Mouse (Mus musculus) CH12.LX (cell line): Measurements from ENCODE around the gene Strada. TPM values are rescaled to one million over a fixed set of nuclear protein-coding genes. Genes with fewer than 3 reads are reported as not detected.

Experiments used
- DNase-seq: peaks from one replicate; pipeline ENCODE4 v3.0.0-alpha.2; 2013; ENCODE audit errors: extremely low read depth
- H3K27ac ChIP-seq: 2 replicates; pipeline ENCODE4 v1.5.1; 2012; ENCODE audit warnings: low read depth, mild to moderate bottlenecking, control low read depth, moderate library complexity; ENCODE audit not compliant: insufficient read depth
- H3K27me3 ChIP-seq: replicated peaks from 2 replicates; pipeline ENCODE3; 2012; ENCODE audit warnings: inconsistent platforms
- H3K36me3 ChIP-seq, 2 experiments: replicated peaks in 1 of 2; 2 replicates each; pipeline versions ENCODE3 to v1.6.1; 2012; ENCODE audit warnings: inconsistent platforms in 1 of 2, low read length in 1 of 2, mild to moderate bottlenecking in 1 of 2, mixed read lengths in 1 of 2, moderate library complexity in 1 of 2; ENCODE audit not compliant: control insufficient read depth in 1 of 2, insufficient read depth in 1 of 2
- H3K4me1 ChIP-seq, 2 experiments: 2 replicates each; pipeline ENCODE4 v1.6.1; 2012; ENCODE audit warnings: inconsistent platforms in 1 of 2, moderate library complexity in 1 of 2; ENCODE audit not compliant: insufficient read depth in 2 of 2, control insufficient read depth in 1 of 2
- H3K4me2 ChIP-seq: 2 replicates; pipeline ENCODE4 v1.6.1; 2012; ENCODE audit warnings: low read depth, mild to moderate bottlenecking, control low read depth; ENCODE audit not compliant: poor library complexity, insufficient read depth, severe bottlenecking
- H3K4me3 ChIP-seq, 3 experiments: fragments of 150-350 bp in 1 of 3; sonication (generic) in 1 of 3; replicated peaks in 1 of 3; 2 replicates each; pipeline versions ENCODE3 to v1.5.1; 2011 to 2012; ENCODE audit warnings: low read depth in 2 of 3, low read length in 2 of 3, mild to moderate bottlenecking in 2 of 3, moderate library complexity in 2 of 3, control low read depth in 1 of 3, improper control_type of control experiment in 1 of 3, inconsistent platforms in 1 of 3, mixed read lengths in 1 of 3; ENCODE audit not compliant: poor library complexity in 1 of 3
- H3K79me2 ChIP-seq: replicated peaks from 2 replicates; pipeline ENCODE4 v1.6.1; 2012; ENCODE audit warnings: mild to moderate bottlenecking, moderate library complexity; ENCODE audit not compliant: control insufficient read depth, poor library complexity, insufficient read depth, severe bottlenecking; ENCODE audit errors: extremely low read depth
- H3K9ac ChIP-seq: 2 replicates; pipeline ENCODE4 v1.6.1; 2012; ENCODE audit warnings: low read depth, mild to moderate bottlenecking, control low read depth, moderate library complexity; ENCODE audit not compliant: insufficient read depth
- H3K9me3 ChIP-seq: replicated peaks from 2 replicates; pipeline ENCODE3; 2012; ENCODE audit warnings: low read length, inconsistent platforms, mixed read lengths
- BHLHE40 ChIP-seq: IDR thresholded peaks from 2 replicates; pipeline ENCODE4 v1.6.1; 2011; ENCODE audit warnings: mild to moderate bottlenecking, low read depth, low read length, improper control_type of control experiment
- CHD2 ChIP-seq: IDR thresholded peaks from 2 replicates; pipeline ENCODE4 v1.6.1; 2011; ENCODE audit warnings: low read length, improper control_type of control experiment
- CTCF ChIP-seq, 2 experiments: IDR thresholded peaks in 1 of 2; conservative IDR thresholded peaks in 1 of 2; 2 replicates each; pipeline ENCODE4 v1.5.1; 2011 to 2012; ENCODE audit warnings: low read depth in 2 of 2, low read length in 2 of 2, improper control_type of control experiment in 1 of 2, inconsistent platforms in 1 of 2, mild to moderate bottlenecking in 1 of 2, moderate library complexity in 1 of 2
- E2F4 ChIP-seq: IDR thresholded peaks from 2 replicates; pipeline ENCODE4 v1.6.1; 2011; ENCODE audit warnings: low read depth, low read length, improper control_type of control experiment; ENCODE audit not compliant: insufficient replicate concordance
- ELF1 ChIP-seq: IDR thresholded peaks from 2 replicates; pipeline ENCODE4 v1.6.1; 2014; ENCODE audit warnings: low read depth, mild to moderate bottlenecking, inconsistent platforms, low read length, improper control_type of control experiment
- EP300 ChIP-seq: IDR thresholded peaks from 2 replicates; pipeline ENCODE4 v1.6.1; 2011; ENCODE audit warnings: low read length, improper control_type of control experiment
- ETS1 ChIP-seq: conservative IDR thresholded peaks from 2 replicates; pipeline ENCODE4 v1.6.1; 2012; ENCODE audit warnings: low read depth, mild to moderate bottlenecking, inconsistent platforms, low read length, improper control_type of control experiment, moderate library complexity
- HCFC1 ChIP-seq: IDR thresholded peaks from 2 replicates; pipeline ENCODE4 v1.6.1; 2012; ENCODE audit warnings: low read depth, mild to moderate bottlenecking, inconsistent platforms, low read length, improper control_type of control experiment
- JUN ChIP-seq: IDR thresholded peaks from 2 replicates; pipeline ENCODE4 v1.6.1; 2011; ENCODE audit warnings: low read depth, mild to moderate bottlenecking, low read length, improper control_type of control experiment, moderate library complexity; ENCODE audit not compliant: insufficient read depth
- KAT2A ChIP-seq: IDR thresholded peaks from 2 replicates; pipeline ENCODE4 v1.6.1; 2012; ENCODE audit warnings: low read length, improper control_type of control experiment, inconsistent platforms; ENCODE audit not compliant: insufficient replicate concordance
- MAFK ChIP-seq: IDR thresholded peaks from 2 replicates; pipeline ENCODE4 v1.6.1; 2011; ENCODE audit warnings: low read length, improper control_type of control experiment; ENCODE audit not compliant: insufficient replicate concordance
- MAX ChIP-seq: IDR thresholded peaks from 2 replicates; pipeline ENCODE4 v1.6.1; 2011; ENCODE audit warnings: low read length, improper control_type of control experiment
- MXI1 ChIP-seq: IDR thresholded peaks from 2 replicates; pipeline ENCODE4 v1.6.1; 2011; ENCODE audit warnings: mild to moderate bottlenecking, low read depth, low read length, improper control_type of control experiment
- NELFE ChIP-seq: IDR thresholded peaks from 2 replicates; pipeline ENCODE4 v1.6.1; 2011; ENCODE audit warnings: low read depth, low read length, improper control_type of control experiment
- NRF1 ChIP-seq: IDR thresholded peaks from 2 replicates; pipeline ENCODE4 v1.6.1; 2014; ENCODE audit warnings: low read depth, mild to moderate bottlenecking, inconsistent platforms, low read length, improper control_type of control experiment, moderate library complexity
- RAD21 ChIP-seq: IDR thresholded peaks from 2 replicates; pipeline ENCODE4 v1.6.1; 2011; ENCODE audit warnings: low read depth, mild to moderate bottlenecking, low read length, improper control_type of control experiment, moderate library complexity
- TBP ChIP-seq: conservative IDR thresholded peaks from 2 replicates; pipeline ENCODE4 v1.6.1; 2011; ENCODE audit warnings: low read depth, low read length, improper control_type of control experiment
- USF1 ChIP-seq: IDR thresholded peaks from 2 replicates; pipeline ENCODE4 v1.6.1; 2014; ENCODE audit warnings: low read depth, mild to moderate bottlenecking, inconsistent platforms, low read length, improper control_type of control experiment
- ZKSCAN1 ChIP-seq: IDR thresholded peaks from 2 replicates; pipeline ENCODE4 v1.6.1; 2012; ENCODE audit warnings: low read depth, inconsistent platforms, low read length, improper control_type of control experiment, borderline replicate concordance
- ZMIZ1 ChIP-seq: IDR thresholded peaks from 2 replicates; pipeline ENCODE4 v1.6.1; 2012; ENCODE audit warnings: low read depth, mild to moderate bottlenecking, inconsistent platforms, low read length, improper control_type of control experiment
- ZNF384 ChIP-seq: IDR thresholded peaks from 2 replicates; pipeline ENCODE4 v1.6.1; 2012; ENCODE audit warnings: low read depth, low read length, improper control_type of control experiment, inconsistent platforms
- dilution Hi-C: fragments of 300-500 bp; cut with MboI; formaldehyde crosslinking; loops from 2 replicates; pipeline ENCODE4 v1.14.3; 2020; ENCODE audit warnings: low sequenced_read_pairs; ENCODE audit not compliant: extremely low pct_unique_long_range_greater_than_20kb, extremely low pct_ligation_motif_present
- in situ Hi-C: fragments of 300-500 bp; cut with MboI; formaldehyde crosslinking; loops from 3 replicates; pipeline ENCODE4 v1.14.3; 2019; ENCODE audit warnings: low sequenced_read_pairs, low pct_ligation_motif_present, low pct_unique_long_range_greater_than_20kb, mixed read lengths
- polyA plus RNA-seq: library from polyadenylated mRNA; unstranded; fragments of >175 nt; gene quantifications from 2 replicates; pipeline ENCODE4 v1.2.1, GENCODE M21; 2012; ENCODE audit warnings: low read depth; ENCODE audit not compliant: insufficient read length
- total RNA-seq, 2 experiments: library from RNA; depleted of rRNA; stranded (reverse); fragments of 300-350 nt in 1 of 2; fragments of >200 nt in 1 of 2; gene quantifications; 2 replicates each; pipeline ENCODE4 v1.2.3; 2012 to 2014

Strada gene
- total and polyA plus RNA-seq, 3 experiments = 36.8 to 51.7 (median 41.7) TPM

- TF ChIP-seq USF1 (no peak), MAFK (no peak), TBP (no peak), ETS1 (peak; percentile 14; the same call in 1 of the 2 replicates), EP300 (peak; percentile 71; the same call in 1 of the 2 replicates), CTCF (conservative IDR thresholded peaks at IDR 0.05 in 1 of 2, IDR thresholded peaks at IDR 0.05 in 1 of 2; ENCODE audit: low read depth in 2 of 2, low read length in 2 of 2) (no peak)
- TF ChIP-seq, all 38 proteins: peak for 8
Measured at GRCm38 (mm10) chr11:106122736-106123135, 79.2 kb downstream of the Strada start (continued).

GRCm38 (mm10) chr11:106122221-106122620 lies 79.7 kb downstream of the Strada start:
- H3K4me2 ChIP-seq = peak overlapping the region; percentile 34; the same call in 1 of the 2 replicates
- H3K79me2 ChIP-seq = no peaks in the 10 kb centered on the region; the same call in 1 of the 2 replicates
- dilution Hi-C loops = no loop called here
- H3K4me3 ChIP-seq = no peak overlapping the region
- H3K27ac ChIP-seq = peak overlapping the region; percentile 31; the same call in 1 of the 2 replicates
- TF ChIP-seq CHD2 (no peak), KAT2A (no peak), EP300 (no peak), ZNF384 (no peak), E2F4 (no peak), ZMIZ1 (no peak), MXI1 (no peak), RAD21 (no peak), HCFC1 (no peak), JUN (no peak), NRF1 (no peak), MAX (no peak), BHLHE40 (no peak), NELFE (no peak), ELF1 (no peak), TBP (no peak), ZKSCAN1 (no peak)
- no peaks in the 10 kb centered on the region for H3K27me3 ChIP-seq
- H3K4me1 ChIP-seq = peaks cover 13 to 50% of the 10 kb centered on the region in 2 experiments
- 0 out of 2 replicates have a peak overlapping the region, but pooled peaks have one; percentile 31 for H3K9ac ChIP-seq
- DNase-seq = no peak
- in situ Hi-C loops = no loop called here
- H3K9me3 ChIP-seq = no peaks in the 10 kb centered on the region
- peaks cover 39 to 66% of the 10 kb centered on the region in 2 experiments for H3K36me3 ChIP-seq

Other genes with a start within 250 kb of the Strada start
- 2.6 and 3.9 TPM in 2 replicates for gene Cyb561, start 248.8 kb downstream of the Strada start, total RNA-seq (2012; rRNA removed)
- gene Cyb561, start 248.8 kb downstream of the Strada start, total RNA-seq (2014; rRNA removed) = 0.16 and 0.20 TPM in 2 replicates
- 0.18 and 0.51 TPM in 2 replicates for gene Cyb561, start 248.8 kb downstream of the Strada start, polyA plus RNA-seq
- 0.04 and 0.08 TPM in 2 replicates for gene Ace, start 234.2 kb downstream of the Strada start, total RNA-seq (2012; rRNA removed)
- gene Ace, start 234.2 kb downstream of the Strada start, total RNA-seq (2014; rRNA removed) = not detected in 2 replicates
- gene Ace, start 234.2 kb downstream of the Strada start, polyA plus RNA-seq = not detected in 2 replicates
- not detected in 2 replicates for gene Ace3, start 207.5 kb downstream of the Strada start, total RNA-seq (2012; rRNA removed)
- not detected in 2 replicates for gene Ace3, start 207.5 kb downstream of the Strada start, total RNA-seq (2014; rRNA removed)
- not detected in 2 replicates for gene Ace3, start 207.5 kb downstream of the Strada start, polyA plus RNA-seq
- 0.13 and 0.25 TPM in 2 replicates for gene Kcnh6, start 194.0 kb downstream of the Strada start, total RNA-seq (2012; rRNA removed)
- gene Kcnh6, start 194.0 kb downstream of the Strada start, total RNA-seq (2014; rRNA removed) = not detected in 2 replicates
- 0.19 TPM in 2 replicates for gene Kcnh6, start 194.0 kb downstream of the Strada start, polyA plus RNA-seq
- gene Dcaf7, start 165.3 kb downstream of the Strada start, total RNA-seq (2012; rRNA removed) = 71.5 and 71.6 TPM in 2 replicates
- gene Dcaf7, start 165.3 kb downstream of the Strada start, total RNA-seq (2014; rRNA removed) = 74.4 and 79.5 TPM in 2 replicates
- gene Dcaf7, start 165.3 kb downstream of the Strada start, polyA plus RNA-seq = 83.1 and 93.4 TPM in 2 replicates
- gene Taco1, start 136.1 kb downstream of the Strada start, total RNA-seq (2012; rRNA removed) = 35.7 and 35.8 TPM in 2 replicates
- gene Taco1, start 136.1 kb downstream of the Strada start, total RNA-seq (2014; rRNA removed) = 32.6 and 33.2 TPM in 2 replicates
- gene Taco1, start 136.1 kb downstream of the Strada start, polyA plus RNA-seq = 30.8 and 32.9 TPM in 2 replicates
- gene Map3k3, start 117.6 kb downstream of the Strada start, total RNA-seq (2012; rRNA removed) = 34.1 and 37.3 TPM in 2 replicates
- 28.8 and 30.3 TPM in 2 replicates for gene Map3k3, start 117.6 kb downstream of the Strada start, total RNA-seq (2014; rRNA removed)
- 26.8 and 32.3 TPM in 2 replicates for gene Map3k3, start 117.6 kb downstream of the Strada start, polyA plus RNA-seq
- not detected in 2 replicates for gene Gm10840, start 41.3 kb downstream of the Strada start, total RNA-seq (2012; rRNA removed)
- gene Gm10840, start 41.3 kb downstream of the Strada start, total RNA-seq (2014; rRNA removed) = not detected in 2 replicates
- not detected in 2 replicates for gene Gm10840, start 41.3 kb downstream of the Strada start, polyA plus RNA-seq
- gene Limd2, start 41.3 kb downstream of the Strada start, total RNA-seq (2012; rRNA removed) = 249 and 275 TPM in 2 replicates
- gene Limd2, start 41.3 kb downstream of the Strada start, total RNA-seq (2014; rRNA removed) = 344 and 367 TPM in 2 replicates
- 520 and 563 TPM in 2 replicates for gene Limd2, start 41.3 kb downstream of the Strada start, polyA plus RNA-seq
- gene Ccdc47, start 14.2 kb upstream of the Strada start, total RNA-seq (2012; rRNA removed) = 53.2 and 66.7 TPM in 2 replicates
- 44.5 and 46.1 TPM in 2 replicates for gene Ccdc47, start 14.2 kb upstream of the Strada start, total RNA-seq (2014; rRNA removed)
- 80.8 and 94.1 TPM in 2 replicates for gene Ccdc47, start 14.2 kb upstream of the Strada start, polyA plus RNA-seq
- 63.8 and 69.0 TPM in 2 replicates for gene Ddx42, start 14.8 kb upstream of the Strada start, total RNA-seq (2012; rRNA removed)
- 65.3 and 65.5 TPM in 2 replicates for gene Ddx42, start 14.8 kb upstream of the Strada start, total RNA-seq (2014; rRNA removed)
- 89.1 and 94.6 TPM in 2 replicates for gene Ddx42, start 14.8 kb upstream of the Strada start, polyA plus RNA-seq
- 178 and 269 TPM in 2 replicates for gene Ftsj3, start 53.9 kb upstream of the Strada start, total RNA-seq (2012; rRNA removed)
- gene Ftsj3, start 53.9 kb upstream of the Strada start, total RNA-seq (2014; rRNA removed) = 215 and 223 TPM in 2 replicates
- 298 and 354 TPM in 2 replicates for gene Ftsj3, start 53.9 kb upstream of the Strada start, polyA plus RNA-seq
- 250 and 344 TPM in 2 replicates for gene Psmc5, start 54.0 kb upstream of the Strada start, total RNA-seq (2012; rRNA removed)
- gene Psmc5, start 54.0 kb upstream of the Strada start, total RNA-seq (2014; rRNA removed) = 139 and 151 TPM in 2 replicates
- gene Psmc5, start 54.0 kb upstream of the Strada start, polyA plus RNA-seq = 344 and 352 TPM in 2 replicates
- 89.4 and 94.3 TPM in 2 replicates for gene Smarcd2, start 70.8 kb upstream of the Strada start, total RNA-seq (2012; rRNA removed)
- gene Smarcd2, start 70.8 kb upstream of the Strada start, total RNA-seq (2014; rRNA removed) = 105 and 110 TPM in 2 replicates
- gene Smarcd2, start 70.8 kb upstream of the Strada start, polyA plus RNA-seq = 103 and 116 TPM in 2 replicates
- 4.2 and 5.9 TPM in 2 replicates for gene Tcam1, start 74.5 kb upstream of the Strada start, total RNA-seq (2012; rRNA removed)
- 0.68 and 0.82 TPM in 2 replicates for gene Tcam1, start 74.5 kb upstream of the Strada start, total RNA-seq (2014; rRNA removed)
- gene Tcam1, start 74.5 kb upstream of the Strada start, polyA plus RNA-seq = 0.64 and 0.99 TPM in 2 replicates
- 0.38 and 0.46 TPM in 2 replicates for gene Gh, start 99.7 kb upstream of the Strada start, total RNA-seq (2012; rRNA removed)
- gene Gh, start 99.7 kb upstream of the Strada start, total RNA-seq (2014; rRNA removed) = 0.31 and 0.68 TPM in 2 replicates
- gene Gh, start 99.7 kb upstream of the Strada start, polyA plus RNA-seq = 0.76 and 1.0 TPM in 2 replicates
- gene Cd79b, start 112.6 kb upstream of the Strada start, total RNA-seq (2012; rRNA removed) = 503 and 527 TPM in 2 replicates
- 636 and 689 TPM in 2 replicates for gene Cd79b, start 112.6 kb upstream of the Strada start, total RNA-seq (2014; rRNA removed)
- gene Cd79b, start 112.6 kb upstream of the Strada start, polyA plus RNA-seq = 678 and 741 TPM in 2 replicates
- 0.50 and 0.64 TPM in 2 replicates for gene Scn4a, start 151.1 kb upstream of the Strada start, total RNA-seq (2012; rRNA removed)
- gene Scn4a, start 151.1 kb upstream of the Strada start, total RNA-seq (2014; rRNA removed) = 0.55 and 0.57 TPM in 2 replicates
- 0.97 and 1.00 TPM in 2 replicates for gene Scn4a, start 151.1 kb upstream of the Strada start, polyA plus RNA-seq
- gene Prr29, start 163.3 kb upstream of the Strada start, total RNA-seq (2012; rRNA removed) = 0.17 TPM in 1 of 2 replicates, not detected in the other
- not detected in 2 replicates for gene Prr29, start 163.3 kb upstream of the Strada start, total RNA-seq (2014; rRNA removed)
- 0.21 TPM in 1 of 2 replicates, not detected in the other for gene Prr29, start 163.3 kb upstream of the Strada start, polyA plus RNA-seq
- gene Icam2, start 185.9 kb upstream of the Strada start, total RNA-seq (2012; rRNA removed) = 15.3 and 27.3 TPM in 2 replicates
- gene Icam2, start 185.9 kb upstream of the Strada start, total RNA-seq (2014; rRNA removed) = 40.1 and 44.3 TPM in 2 replicates
- 23.7 and 26.7 TPM in 2 replicates for gene Icam2, start 185.9 kb upstream of the Strada start, polyA plus RNA-seq